Mouse (Mus musculus): ENCODE results near the gene Map4k2. TPM values are rescaled to one million over a fixed set of nuclear protein-coding genes. Genes with fewer than 3 reads are reported as not detected.
"Not testable (repeated sequence)": the region's sequence is repeated elsewhere in the genome, so short reads cannot be mapped to it uniquely, and the experiment has no call there.

Gene Map4k2
- 10 to 100 TPM; 79.3 to 86.2 TPM for total RNA-seq (2021)
- long read RNA-seq, full-length matches to known transcripts = 4 of 16 reads
- long read RNA-seq, partial matches to known transcripts = 8 of 16 reads
- long read RNA-seq, other reads (novel, unspliced or antisense) = 4 of 16 reads

- DNase-seq (ENCODE audit: low spot score in 2 of 2) = peak; percentile 68 to 79
These were observed at the start of gene Map4k2 for GRCm38 (mm10) chr19:6340524-6341452. Gene Map4k2 (plus strand): TSS chr19:6341135.

DNA sequence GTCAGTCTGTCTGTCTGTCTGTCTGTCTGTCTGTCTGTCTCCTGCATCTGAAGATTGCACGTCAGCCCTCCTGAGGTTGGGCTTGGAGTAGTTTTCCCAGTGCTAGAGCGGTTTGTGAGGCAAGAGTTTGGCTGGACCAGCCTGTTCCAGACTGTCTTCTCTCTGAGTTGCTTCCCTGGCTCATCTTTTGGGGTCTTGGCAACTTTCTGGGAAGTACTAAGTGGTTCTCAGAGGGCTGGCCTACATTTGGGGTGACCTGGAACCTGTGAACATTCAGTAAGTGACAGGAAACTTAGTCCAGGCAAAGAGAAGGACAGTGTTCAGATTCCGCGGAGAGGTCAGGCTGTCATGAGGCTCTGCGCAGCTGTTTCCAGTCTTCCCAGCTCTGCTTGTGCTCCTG lies 48.7 kb upstream of the Map4k2 start:
- DNase-seq (ENCODE audit: low spot score in 2 of 2) = no peak

DNA sequence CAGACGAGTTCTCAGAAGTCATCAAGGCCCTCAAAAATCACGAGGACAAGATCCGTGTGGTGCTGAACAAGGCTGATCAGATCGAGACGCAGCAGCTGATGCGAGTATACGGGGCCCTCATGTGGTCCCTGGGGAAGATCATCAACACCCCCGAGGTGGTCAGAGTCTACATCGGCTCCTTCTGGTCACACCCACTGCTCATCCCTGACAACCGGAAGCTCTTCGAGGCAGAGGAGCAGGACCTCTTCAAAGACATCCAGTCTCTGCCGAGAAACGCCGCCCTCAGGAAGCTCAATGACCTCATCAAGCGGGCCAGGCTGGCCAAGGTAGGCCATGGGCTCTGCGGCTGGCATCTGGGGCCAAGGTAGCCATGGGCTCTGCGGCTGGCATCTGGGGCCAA lies 46.6 kb upstream of the Map4k2 start:
- no peak for DNase-seq (ENCODE audit: low spot score in 2 of 2)

GRCm38 (mm10) chr19:6296551-6297210 lies 44.3 kb upstream of the Map4k2 start:
- DNase-seq (ENCODE audit: low spot score in 2 of 2) = no peak

- no peak for DNase-seq (ENCODE audit: low spot score in 2 of 2)
These were observed 43.3 kb upstream of the Map4k2 start for GRCm38 (mm10) chr19:6297641-6298040.

DNA sequence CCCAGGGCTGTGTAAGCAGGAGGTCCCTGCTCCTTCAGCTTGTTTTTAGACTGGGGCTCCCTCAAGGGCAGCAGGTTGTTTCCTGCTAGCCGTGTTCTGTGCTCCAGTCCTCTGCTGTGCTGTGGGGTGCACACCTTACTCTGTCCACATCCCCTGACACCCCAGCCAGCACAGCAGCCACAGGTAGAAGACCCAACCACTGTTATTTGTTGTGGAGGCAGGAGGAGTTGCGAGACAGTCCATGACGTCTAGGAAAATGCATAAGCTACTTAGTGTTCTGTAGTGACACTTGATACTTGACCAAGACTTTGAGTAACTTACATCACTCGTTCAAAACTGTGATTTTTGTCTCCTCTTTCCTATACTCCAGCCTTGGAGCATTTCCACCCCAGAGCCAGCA lies 41.9 kb upstream of the Map4k2 start:
- no peak for DNase-seq (ENCODE audit: low spot score in 2 of 2)

GRCm38 (mm10) chr19:6299450-6300267 lies 41.3 kb upstream of the Map4k2 start:
- DNase-seq (ENCODE audit: low spot score in 2 of 2) = no peak

GRCm38 (mm10) chr19:6300402-6300841 lies 40.5 kb upstream of the Map4k2 start:
- DNase-seq (ENCODE audit: low spot score in 2 of 2) = no peak

- DNase-seq (ENCODE audit: low spot score in 2 of 2) = no peak
These were observed 38.8 kb upstream of the Map4k2 start for GRCm38 (mm10) chr19:6302114-6302513.

DNA sequence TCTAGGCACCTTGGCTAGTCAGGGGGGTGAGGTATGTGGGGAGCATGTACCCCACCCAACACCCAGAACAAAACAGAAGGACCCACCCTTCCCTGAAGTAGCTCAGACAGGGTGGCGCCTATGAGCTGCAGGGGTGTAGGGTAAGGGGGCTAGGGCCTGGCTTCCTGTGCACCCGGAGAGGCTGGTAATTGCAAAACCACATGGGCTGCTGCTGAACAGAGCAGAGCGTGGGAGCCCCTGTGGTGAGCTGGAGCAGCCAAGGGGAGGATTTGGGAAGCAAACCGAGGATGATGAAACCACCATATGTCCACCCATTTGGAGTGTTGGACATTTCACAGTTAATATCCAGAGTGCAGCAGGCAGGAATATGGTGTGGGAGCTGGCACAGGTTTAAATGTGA lies 38.4 kb upstream of the Map4k2 start:
- DNase-seq (ENCODE audit: low spot score in 2 of 2) = peak; percentile 56 to 61

- no peak for DNase-seq (ENCODE audit: low spot score in 2 of 2)
These were observed 37.1 kb upstream of the Map4k2 start for GRCm38 (mm10) chr19:6303831-6304230.

DNA sequence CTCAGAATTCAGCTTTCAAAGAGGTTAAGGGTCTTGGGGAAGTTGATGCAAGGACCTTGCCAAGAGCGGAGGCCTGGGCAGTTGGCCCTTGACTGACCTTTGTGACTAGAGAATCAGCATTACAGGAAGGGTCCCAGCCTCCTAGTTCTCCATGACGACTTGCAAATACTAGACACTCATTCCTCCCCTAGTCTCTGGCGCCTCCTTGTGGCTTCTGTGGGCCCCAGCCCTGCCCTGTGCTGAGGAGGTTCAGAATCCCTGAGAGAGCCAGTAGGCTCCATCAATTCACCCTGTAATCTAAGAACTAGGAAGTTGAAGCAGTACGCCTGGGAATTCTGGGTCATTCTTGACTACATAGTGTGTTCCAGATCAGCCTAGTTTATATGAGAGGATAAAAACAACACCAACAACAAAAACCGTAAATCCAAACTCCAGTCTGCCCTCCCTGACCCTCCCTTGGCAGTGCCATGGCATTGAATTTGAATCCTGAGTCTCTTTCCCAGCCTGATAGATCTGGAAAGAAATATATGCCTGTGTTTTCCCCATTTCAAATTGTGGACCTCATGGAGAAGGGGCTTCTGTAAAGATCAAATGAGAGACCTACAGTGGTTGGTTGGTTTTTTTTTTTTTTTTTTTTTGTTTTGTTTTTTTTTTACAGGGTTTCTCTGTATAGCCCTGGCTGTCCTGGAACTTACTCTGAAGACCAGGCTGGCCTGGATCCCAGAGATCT lies 36.0 kb upstream of the Map4k2 start:
- peak; percentile 94 for DNase-seq (ENCODE audit: low spot score in 2 of 2)

GRCm38 (mm10) chr19:6305517-6306115 lies 35.3 kb upstream of the Map4k2 start:
- no peak for DNase-seq (ENCODE audit: low spot score in 2 of 2)

- peak; percentile 54 to 74 for DNase-seq (ENCODE audit: low spot score in 2 of 2)
These were observed 34.8 kb upstream of the Map4k2 start, which contains the start of gene Cdc42bpg for GRCm38 (mm10) chr19:6306137-6306551. Gene Cdc42bpg (plus strand): TSS chr19:6306456.

- DNase-seq (ENCODE audit: low spot score in 2 of 2) = peak; percentile 80 to 82
These were observed 34.3 kb upstream of the Map4k2 start for GRCm38 (mm10) chr19:6306586-6306985.

DNA sequence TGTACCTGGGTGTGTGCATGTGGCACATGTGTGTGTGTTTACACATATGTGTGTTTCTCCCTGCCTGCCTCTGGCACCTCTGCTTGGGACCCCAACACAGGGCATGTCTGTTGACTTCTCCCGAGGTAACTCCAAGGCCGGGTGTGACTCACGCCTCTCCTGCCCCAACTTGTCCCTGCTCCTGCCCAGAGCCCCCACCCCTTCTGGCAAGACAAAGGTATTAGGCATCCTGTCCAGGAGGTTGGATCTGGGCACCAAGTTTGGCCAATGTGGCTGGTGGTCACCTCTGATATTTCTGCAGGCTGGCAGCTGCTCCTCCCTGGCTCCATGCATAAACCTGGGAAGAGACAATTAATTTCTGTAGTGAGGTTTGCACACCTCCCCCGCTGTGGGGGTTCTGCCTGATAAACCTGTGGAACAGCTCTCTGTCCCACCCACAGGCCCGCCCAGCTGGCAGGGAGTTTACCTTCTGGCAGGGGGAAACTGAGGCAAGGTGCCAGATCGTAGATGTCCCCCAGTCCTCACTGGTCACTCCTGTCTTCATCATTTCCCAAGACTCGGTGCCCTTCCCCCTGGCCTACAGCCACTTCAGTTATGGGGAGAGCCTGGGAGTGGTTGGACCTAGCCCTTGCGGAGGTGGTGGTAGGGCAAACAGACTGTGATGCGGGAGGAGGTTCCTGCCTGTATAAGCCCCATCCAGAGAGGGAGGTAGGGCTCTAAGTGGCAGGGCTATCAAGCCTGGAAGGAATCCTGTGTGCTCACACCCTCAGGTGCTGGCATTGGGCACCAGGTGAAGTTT lies 33.0 kb upstream of the Map4k2 start:
- no peak for DNase-seq (ENCODE audit: low spot score in 2 of 2)

DNA sequence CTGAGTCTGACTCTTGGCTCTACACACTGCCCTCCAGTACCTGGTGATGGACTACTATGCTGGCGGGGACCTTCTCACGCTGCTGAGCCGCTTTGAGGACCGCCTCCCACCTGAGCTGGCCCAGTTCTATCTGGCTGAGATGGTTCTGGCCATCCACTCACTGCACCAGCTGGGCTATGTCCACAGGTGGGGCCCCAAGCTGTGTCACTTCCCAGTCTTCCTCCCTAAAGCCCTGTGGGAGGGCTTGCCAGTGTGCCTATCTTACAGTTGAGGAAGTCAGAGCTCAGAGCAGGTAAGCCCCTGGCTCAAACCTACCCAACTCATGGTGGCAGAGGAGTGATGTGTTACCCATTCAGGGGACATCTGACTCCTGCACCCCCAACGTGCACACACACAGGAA lies 30.8 kb upstream of the Map4k2 start:
- DNase-seq (ENCODE audit: low spot score in 2 of 2) = no peak

DNA sequence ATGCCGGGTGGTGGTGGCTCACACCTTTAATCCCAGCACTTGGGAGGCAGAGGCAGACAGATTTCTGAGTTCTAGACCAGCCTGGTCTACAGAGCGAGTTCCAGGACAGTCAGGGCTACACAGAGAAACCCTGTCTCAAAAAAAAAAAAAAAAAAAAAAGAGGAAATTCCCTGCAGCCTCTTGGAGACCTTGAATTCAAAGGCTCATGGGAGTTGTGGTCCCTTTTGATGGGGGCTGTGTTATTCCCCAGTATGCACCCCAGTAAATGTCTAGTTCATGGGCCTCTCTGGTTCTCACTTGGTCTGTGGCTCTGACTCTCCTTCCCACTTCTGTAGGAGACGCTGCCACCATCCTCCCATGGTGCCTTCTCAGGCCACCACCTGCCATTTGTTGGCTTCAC lies 29.2 kb upstream of the Map4k2 start:
- not testable (repeated sequence) for DNase-seq (ENCODE audit: low spot score in 2 of 2)

- DNase-seq (ENCODE audit: low spot score in 2 of 2) = no peak
These were observed 27.1 kb upstream of the Map4k2 start for GRCm38 (mm10) chr19:6313796-6314195.
